Mouse (Mus musculus) olfactory bulb, adult 2 months (tissue): Measurements from ENCODE around the gene Tepsin.

Source experiments
- CTCF ChIP-seq: fragments of 200-500 bp; IDR thresholded peaks from 2 replicates; pipeline ENCODE4 v1.5.1; 2012; ENCODE audit warnings: low read depth, mild to moderate bottlenecking, low read length, moderate library complexity; ENCODE audit not compliant: insufficient read depth
- POLR2A ChIP-seq: fragments of 200-500 bp; IDR thresholded peaks from 2 replicates; pipeline ENCODE4 v1.6.1; 2012; ENCODE audit warnings: mild to moderate bottlenecking, low read depth, low read length, moderate library complexity; ENCODE audit not compliant: insufficient read depth

DNA sequence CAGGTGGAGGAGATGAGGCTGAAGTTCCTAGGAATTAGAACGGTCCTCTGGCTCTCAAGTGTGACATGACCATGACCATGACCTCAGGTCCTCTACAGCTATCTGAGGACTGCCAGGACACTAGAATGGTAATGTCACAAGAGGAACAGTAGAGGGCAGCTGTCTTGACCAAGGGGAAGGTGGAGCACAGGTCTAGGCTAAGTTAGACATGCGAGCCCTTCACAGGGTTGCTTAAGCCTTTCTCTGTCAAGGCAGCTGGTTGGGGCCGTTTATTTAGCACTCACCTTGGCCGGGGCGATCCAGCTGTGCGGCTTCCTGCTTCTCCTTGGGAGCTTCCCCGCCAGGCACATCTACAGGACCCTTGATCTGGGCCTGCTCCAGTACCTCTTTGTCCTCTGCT, 12.0 kb upstream of the Tepsin start:
- TF ChIP-seq CTCF (no peak), POLR2A (no peak)
